Mouse (Mus musculus): ENCODE results near the gene Kcnc1. TPM values are rescaled to one million over a fixed set of nuclear protein-coding genes. Genes with fewer than 3 reads are reported as not detected.

The Kcnc1 gene
- polyA plus RNA-seq, 1 experiment from 2014 or later, result 8.0 TPM

GRCm38 (mm10) chr7:46487354-46487753 lies 91.1 kb downstream of the Kcnc1 start:
- no peak overlapping the region for H3K4me3 ChIP-seq (replicated peaks)
- H3K4me1 ChIP-seq (replicated peaks), result peaks cover 13% of the 10 kb centered on the region
- no peaks in the 10 kb centered on the region for H3K36me3 ChIP-seq
- no peak for ATAC-seq
- no peak overlapping the region for H3K9ac ChIP-seq (replicated peaks)
- H3K9me3 ChIP-seq, result no peaks in the 10 kb centered on the region
- H3K27ac ChIP-seq, result no peak overlapping the region
- WGBS, result 30% methylated on average over 4 of the region's 4 CpGs
- no peak overlapping the region for H3K4me2 ChIP-seq (replicated peaks)
- H3K27me3 ChIP-seq, result no peaks in the 10 kb centered on the region

Other genes starting within 250 kb of the Kcnc1 start
- gene Abcc8, start 216.5 kb upstream of the Kcnc1 start, polyA plus RNA-seq (2015; fragmentation: Nextera tagmentation; extraction: Ambion mirVana), result 2.3 and 3.2 TPM in 2 replicates
- 1.8 and 2.2 TPM in 2 replicates for gene Ush1c, start 158.0 kb upstream of the Kcnc1 start, polyA plus RNA-seq (2015; fragmentation: Nextera tagmentation; extraction: Ambion mirVana)
- 0.09 TPM in 1 of 2 replicates, not detected in the other for gene Otog, start 155.5 kb upstream of the Kcnc1 start, polyA plus RNA-seq (2015; fragmentation: Nextera tagmentation; extraction: Ambion mirVana)
- gene Myod1, start 20.0 kb upstream of the Kcnc1 start, polyA plus RNA-seq (2015; fragmentation: Nextera tagmentation; extraction: Ambion mirVana), result not detected in 2 replicates
- 28.9 and 30.0 TPM in 2 replicates for gene Sergef, start 243.3 kb downstream of the Kcnc1 start, polyA plus RNA-seq (2015; fragmentation: Nextera tagmentation; extraction: Ambion mirVana)